Mouse (Mus musculus) liver, postnatal 0 days (tissue): ENCODE measurements at regions not wholly inside any gene's neighbourhood (a gene's known extent, or its start where the extent isn't known, plus 50 kb on each side); places are given as distances from the start of the nearest gene placed in this dataset.

Experiments
- ATAC-seq: fragments of 200-750 bp; cut with Nextera tagmentation; 2 replicates; pipeline ENCODE4 v1.8.0; 2017; ENCODE audit warnings: mild to moderate bottlenecking, moderate library complexity
- DNase-seq: peaks from one replicate; pipeline ENCODE4 v3.0.0-alpha.2; 2016
- H3K27ac ChIP-seq: fragments of 300-500 bp; sonication (generic); 2 replicates; pipeline ENCODE4 v1.5.1; 2014; ENCODE audit warnings: antibody characterized with exemption, moderate library complexity, mild to moderate bottlenecking, low read depth
- H3K27me3 ChIP-seq: fragments of 300-500 bp; sonication (generic); 2 replicates; pipeline ENCODE4 v1.6.1; 2014; ENCODE audit warnings: low read length, control low read depth, mixed read lengths; ENCODE audit not compliant: insufficient read depth
- H3K36me3 ChIP-seq: fragments of 300-500 bp; sonication (generic); replicated peaks from 2 replicates; pipeline ENCODE4 v1.6.1; 2014; ENCODE audit warnings: mild to moderate bottlenecking, control low read depth, low read length, moderate library complexity, mixed read lengths; ENCODE audit not compliant: insufficient read depth
- H3K4me1 ChIP-seq: fragments of 300-500 bp; sonication (generic); 2 replicates; pipeline ENCODE4 v1.6.1; 2014; ENCODE audit warnings: antibody characterized with exemption, mild to moderate bottlenecking, control low read depth; ENCODE audit not compliant: insufficient read depth
- H3K4me2 ChIP-seq: fragments of 300-500 bp; sonication (generic); 2 replicates; pipeline ENCODE4 v1.6.1; 2014; ENCODE audit warnings: low read depth, mild to moderate bottlenecking, low read length, moderate library complexity, mixed read lengths
- H3K4me3 ChIP-seq: fragments of 300-500 bp; sonication (generic); 2 replicates; pipeline ENCODE4 v1.5.1; 2014; ENCODE audit warnings: low read depth, low read length
- H3K9ac ChIP-seq: fragments of 300-500 bp; sonication (generic); replicated peaks from 2 replicates; pipeline ENCODE4 v1.6.1; 2014; ENCODE audit warnings: mild to moderate bottlenecking, moderate library complexity
- H3K9me3 ChIP-seq: fragments of 300-500 bp; sonication (generic); 2 replicates; pipeline ENCODE4 v1.6.1; 2016; ENCODE audit warnings: mild to moderate bottlenecking, control low read depth, low read length, mixed read lengths
- CTCF ChIP-seq: sonication (generic); IDR thresholded peaks from 2 replicates; pipeline ENCODE4 v1.5.1; 2016; ENCODE audit warnings: antibody characterized with exemption, low read depth
- EP300 ChIP-seq: IDR thresholded peaks from 2 replicates; pipeline ENCODE4 v1.6.1; 2016; ENCODE audit warnings: antibody characterized with exemption, low read depth, mild to moderate bottlenecking
- WGBS: fragments of 180-500 bp; shearing (Covaris S2); extraction: QIAGEN DNeasy Blood & Tissue Kit; methylation state at CpG from one replicate; pipeline ENCODE4 v1.1.7; 2014; ENCODE audit not compliant: insufficient replicate concordance; 5-methylcytosine and 5-hydroxymethylcytosine counted together

DNA sequence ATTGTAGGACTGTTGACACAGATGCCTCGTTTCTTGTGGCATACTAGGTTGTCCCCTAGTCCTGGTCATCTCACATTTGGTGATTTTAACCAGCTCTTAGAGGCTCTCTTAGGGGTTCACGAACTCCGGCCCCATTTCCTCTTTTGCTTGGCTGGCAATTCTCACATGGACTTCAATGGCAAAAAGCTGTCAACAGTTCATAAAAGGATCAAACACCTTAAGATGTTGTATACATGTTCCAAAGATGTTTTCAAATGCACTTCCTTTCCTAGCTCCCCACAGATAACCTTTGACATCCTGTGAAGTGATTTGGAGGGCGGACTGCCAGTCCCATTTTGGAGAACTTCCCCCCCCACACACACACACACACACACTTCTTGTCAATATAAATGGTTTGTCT, 153.7 kb upstream of the Rpl34 start:
- Histone ChIP-seq H3K4me3 (no peak overlapping the region), H3K27me3 (no peaks in the 10 kb centered on the region), H3K27ac (no peak overlapping the region), H3K4me1 (no peaks in the 10 kb centered on the region), H3K36me3 (no peaks in the 10 kb centered on the region), H3K9me3 (peaks cover 2% of the 10 kb centered on the region; the same call in 1 of the 2 replicates), H3K4me2 (no peak overlapping the region), H3K9ac (no peak overlapping the region)
- ATAC-seq, result no peak
- WGBS, result 42% methylated on average over 4 of the region's 4 CpGs
- DNase-seq, result no peak
- no peak for TF ChIP-seq CTCF
- TF ChIP-seq EP300, result no peak

DNA sequence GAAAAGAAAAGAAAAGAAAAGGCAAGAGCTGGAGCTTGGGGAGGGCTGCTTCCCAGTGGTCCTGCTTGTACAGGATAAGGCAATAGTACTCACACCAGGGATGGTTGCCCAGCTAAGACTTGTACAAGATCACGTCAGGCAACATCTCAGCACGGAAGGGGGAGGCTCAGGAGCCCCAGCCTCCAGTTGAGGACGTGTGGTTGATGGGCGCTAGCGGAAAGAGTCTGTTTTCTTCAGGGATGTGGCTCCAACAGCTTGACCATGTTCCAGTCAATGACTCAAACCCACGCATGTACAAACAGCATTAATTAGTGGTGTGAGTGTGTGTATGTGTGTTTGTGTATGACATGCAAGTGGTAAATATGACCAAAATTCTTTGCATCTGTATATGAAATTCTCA, 153.1 kb upstream of the Rpl34 start:
- no peak for DNase-seq
- WGBS, result 75% methylated on average over 6 of the region's 6 CpGs

DNA sequence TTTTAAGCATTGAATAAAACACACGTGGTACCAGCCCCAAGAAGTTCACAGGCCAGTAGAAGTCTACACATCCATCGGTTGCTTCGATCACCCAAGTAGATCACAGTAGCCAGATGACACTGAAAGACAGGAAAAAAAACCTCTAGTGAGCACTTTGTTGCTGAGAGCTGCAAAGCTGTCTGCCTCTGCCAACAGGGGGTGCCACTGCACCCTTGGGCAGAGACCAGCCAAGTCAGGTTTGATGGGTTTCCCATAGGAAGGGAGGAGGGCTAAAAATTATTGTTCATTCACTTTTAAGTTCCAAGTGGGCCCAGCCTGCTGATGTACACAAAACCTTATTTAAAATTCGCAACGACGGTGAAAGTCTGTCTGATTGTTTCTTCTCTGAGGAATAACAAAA, 150.3 kb upstream of the Rpl34 start:
- Histone ChIP-seq H3K4me3 (no peak overlapping the region), H3K4me2 (no peak overlapping the region), H3K36me3 (no peaks in the 10 kb centered on the region), H3K9ac (no peak overlapping the region), H3K4me1 (no peaks in the 10 kb centered on the region), H3K27me3 (no peaks in the 10 kb centered on the region), H3K27ac (no peak overlapping the region), H3K9me3 (no peaks in the 10 kb centered on the region)
- DNase-seq (no peak), ATAC-seq (no peak)
- TF ChIP-seq EP300, result no peak
- TF ChIP-seq CTCF, result peak; percentile 32
- 81% methylated on average over 6 of the region's 6 CpGs for WGBS

More for the DNA sequence above, 153.1 kb upstream of the Rpl34 start:
- Histone ChIP-seq H3K9me3 (peaks cover 2% of the 10 kb centered on the region; the same call in 1 of the 2 replicates), H3K4me2 (no peak overlapping the region), H3K9ac (no peak overlapping the region), H3K4me3 (no peak overlapping the region), H3K27me3 (no peaks in the 10 kb centered on the region), H3K27ac (no peak overlapping the region), H3K36me3 (no peaks in the 10 kb centered on the region), H3K4me1 (no peaks in the 10 kb centered on the region)
- TF ChIP-seq EP300 (no peak), CTCF (no peak)
- no peak for ATAC-seq

DNA sequence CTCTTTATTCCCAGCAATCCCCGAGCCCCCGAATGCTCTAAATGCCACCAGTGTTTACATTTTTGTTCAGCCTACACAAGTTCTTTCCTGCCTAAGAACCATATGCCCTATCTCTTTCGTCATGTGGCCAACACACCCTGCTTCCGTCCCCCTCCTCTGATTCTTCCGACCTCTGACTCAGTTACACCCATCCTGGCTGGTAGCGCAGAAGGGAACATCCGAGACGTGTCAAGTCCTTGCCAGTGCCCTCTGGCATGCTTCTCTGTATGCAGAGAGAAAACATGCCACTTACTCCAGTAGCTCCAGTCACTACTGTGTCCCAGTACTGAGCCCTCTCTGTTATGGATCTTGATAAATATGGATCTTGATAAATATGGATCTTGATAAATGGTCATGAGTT, 149.3 kb upstream of the Rpl34 start:
- ATAC-seq, result no peak
- Histone ChIP-seq H3K4me2 (no peak overlapping the region), H3K4me1 (no peaks in the 10 kb centered on the region), H3K4me3 (no peak overlapping the region), H3K9me3 (no peaks in the 10 kb centered on the region), H3K36me3 (no peaks in the 10 kb centered on the region), H3K27ac (no peak overlapping the region), H3K9ac (no peak overlapping the region), H3K27me3 (no peaks in the 10 kb centered on the region)
- no peak for TF ChIP-seq EP300
- TF ChIP-seq CTCF, result no peak
- no peak for DNase-seq
- WGBS, result 35% methylated on average over 8 of the region's 8 CpGs

DNA sequence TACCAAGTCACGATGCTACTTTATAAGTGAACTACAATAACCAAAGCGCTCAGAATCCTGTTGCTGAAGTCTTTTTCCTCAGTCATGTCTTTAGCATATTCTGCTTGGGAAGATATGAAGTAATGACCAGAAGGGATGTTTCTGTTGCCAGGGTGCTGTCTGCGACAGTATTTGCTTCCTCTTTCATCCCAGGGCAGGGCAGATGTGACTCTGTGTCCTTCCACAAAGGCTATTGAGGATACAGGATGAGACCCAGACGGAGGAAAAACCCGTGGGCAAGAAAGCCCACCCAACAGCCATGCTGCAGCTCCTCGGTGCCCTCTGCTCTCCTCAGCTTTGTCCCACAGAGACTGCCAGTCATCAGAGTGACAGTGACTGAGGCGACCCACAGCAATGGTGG, 148.6 kb upstream of the Rpl34 start:
- no peaks in the 10 kb centered on the region for H3K9me3 ChIP-seq
- ATAC-seq (no peak), DNase-seq (no peak)
- TF ChIP-seq EP300 (no peak), CTCF (no peak)
- H3K27me3 ChIP-seq, result no peaks in the 10 kb centered on the region
- H3K4me2 ChIP-seq, result no peak overlapping the region
- 54% methylated on average over 7 of the region's 7 CpGs for WGBS
- no peak overlapping the region for H3K27ac ChIP-seq
- no peak overlapping the region for H3K4me3 ChIP-seq
- H3K4me1 ChIP-seq, result no peaks in the 10 kb centered on the region
- no peaks in the 10 kb centered on the region for H3K36me3 ChIP-seq
- no peak overlapping the region for H3K9ac ChIP-seq

DNA sequence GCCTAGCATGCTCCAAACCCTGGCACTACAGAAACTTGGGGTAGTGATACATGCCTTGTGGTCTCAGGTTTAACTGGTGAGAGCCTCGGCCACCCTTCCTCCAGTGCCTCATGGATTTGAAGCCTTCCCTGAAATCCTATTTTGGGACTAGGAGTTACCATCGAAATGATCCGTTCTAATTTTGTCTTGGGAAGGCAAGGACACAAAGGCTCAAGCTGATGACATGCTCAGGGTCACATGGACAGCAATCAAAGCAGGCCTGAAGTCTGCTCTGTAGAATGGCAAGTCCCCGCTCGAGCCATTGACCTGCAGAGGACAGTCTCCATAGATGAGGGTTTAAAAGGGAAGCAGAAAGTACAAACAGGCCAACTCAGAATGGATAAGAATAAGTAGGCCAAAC, 147.8 kb upstream of the Rpl34 start:
- Histone ChIP-seq H3K4me2 (no peak overlapping the region), H3K4me1 (no peaks in the 10 kb centered on the region), H3K4me3 (no peak overlapping the region), H3K9me3 (no peaks in the 10 kb centered on the region), H3K9ac (no peak overlapping the region), H3K27ac (no peak overlapping the region), H3K36me3 (no peaks in the 10 kb centered on the region), H3K27me3 (no peaks in the 10 kb centered on the region)
- no peak for ATAC-seq
- TF ChIP-seq EP300 (no peak), CTCF (no peak)
- WGBS, result 79% methylated on average over 5 of the region's 5 CpGs
- DNase-seq, result no peak

DNA sequence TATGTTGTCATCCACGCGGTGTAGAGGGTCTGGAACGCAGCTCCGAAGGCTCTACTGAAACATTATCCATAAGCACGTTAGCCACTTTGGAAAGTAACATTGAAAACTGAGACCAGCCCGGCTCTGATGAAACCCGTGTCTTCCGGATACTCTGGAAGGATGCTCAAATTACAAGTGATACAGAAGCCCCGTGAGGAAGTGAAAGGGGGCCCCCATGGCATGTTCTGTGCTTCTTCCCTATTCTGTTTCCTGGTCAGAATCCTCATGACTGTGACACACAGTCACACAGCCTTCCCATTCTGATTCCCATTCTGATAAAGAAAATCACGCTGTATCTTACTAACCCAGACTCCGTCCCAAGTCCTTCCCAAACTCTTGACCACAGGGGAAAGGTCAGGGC, 143.5 kb upstream of the Rpl34 start:
- no peak overlapping the region for H3K4me2 ChIP-seq
- no peaks in the 10 kb centered on the region for H3K27me3 ChIP-seq
- H3K9ac ChIP-seq, result no peak overlapping the region
- H3K9me3 ChIP-seq, result no peaks in the 10 kb centered on the region
- H3K4me3 ChIP-seq, result no peak overlapping the region
- no peak for DNase-seq
- ATAC-seq, result no peak
- whole genome bisulfite sequencing, result 60% methylated on average over 11 of the region's 11 CpGs
- H3K36me3 ChIP-seq, result no peaks in the 10 kb centered on the region
- TF ChIP-seq CTCF (no peak), EP300 (no peak)
- no peaks in the 10 kb centered on the region for H3K4me1 ChIP-seq
- no peak overlapping the region for H3K27ac ChIP-seq
